Mouse (Mus musculus) pancreas, adult 10 weeks (tissue): ENCODE results near the gene Bpifa2. TPM values are rescaled to one million over a fixed set of nuclear protein-coding genes. Genes with fewer than 3 reads are reported as not detected.

ENCODE experiments used
- polyA plus RNA-seq: library from polyadenylated mRNA; stranded (reverse); fragments of 350-450 nt; fragmentation: Illumina TruSeq; extraction: RNeasy Lipid Tissue Mini Kit (QIAGEN cat#74804); gene quantifications from one replicate; pipeline ENCODE4 v1.2.3, GENCODE M21; 2015; ENCODE audit warnings: low read depth, low replicate concordance; ENCODE audit not compliant: insufficient read depth

Bpifa2 gene
- polyA plus RNA-seq: not detected

GRCm38 (mm10) chr2:154007965-154008364 is at the start of gene Bpifa2:
Gene Bpifa2, plus strand, starts transcription at chr2:154008265.

GRCm38 (mm10) chr2:153974582-153974981 is 33.5 kb upstream of the Bpifa2 start, which contains the start of gene Bpifa6:
Gene Bpifa6, plus strand, starts transcription at chr2:153974945.

Other genes with a start within 250 kb of the Bpifa2 start
- not detected for gene Efcab8, start 228.3 kb upstream of the Bpifa2 start, polyA plus RNA-seq
- not detected for gene Sun5, start 137.2 kb upstream of the Bpifa2 start, polyA plus RNA-seq
- gene Bpifb2, start 133.2 kb upstream of the Bpifa2 start, polyA plus RNA-seq: not detected
- gene Bpifb6, start 107.9 kb upstream of the Bpifa2 start, polyA plus RNA-seq: not detected
- gene Bpifb3, start 90.0 kb upstream of the Bpifa2 start, polyA plus RNA-seq: not detected
- not detected for gene Bpifb4, start 70.1 kb upstream of the Bpifa2 start, polyA plus RNA-seq
- not detected for gene Bpifa6, start 33.3 kb upstream of the Bpifa2 start, polyA plus RNA-seq
- gene Bpifa3, start 122.1 kb downstream of the Bpifa2 start, polyA plus RNA-seq: not detected
- 0.79 TPM for gene Bpifa1, start 134.6 kb downstream of the Bpifa2 start, polyA plus RNA-seq
- gene Bpifa5, start 154.3 kb downstream of the Bpifa2 start, polyA plus RNA-seq: not detected
- gene Bpifb1, start 182.6 kb downstream of the Bpifa2 start, polyA plus RNA-seq: not detected
- not detected for gene Bpifb5, start 215.5 kb downstream of the Bpifa2 start, polyA plus RNA-seq
- gene Bpifb9a, start 249.6 kb downstream of the Bpifa2 start, polyA plus RNA-seq: not detected